Mouse (Mus musculus) 3134 (cell line): ENCODE measurements at regions not wholly inside any gene's neighbourhood (a gene's known extent, or its start where the extent isn't known, plus 50 kb on each side); places are given as distances from the start of the nearest gene placed in this dataset.
"Not testable (repeated sequence)": the region's sequence is repeated elsewhere in the genome, so short reads cannot be mapped to it uniquely, and the experiment has no call there.

Experiments
- DNase-seq: peaks from one replicate; pipeline ENCODE4 v3.0.0-alpha.2; 2011; ENCODE audit warnings: low spot score; ENCODE audit not compliant: insufficient read length; ENCODE audit errors: extremely low read depth

GRCm38 (mm10) chr12:98144464-98144863 is 114.8 kb downstream of the Galc start:
- no peak for DNase-seq

DNA sequence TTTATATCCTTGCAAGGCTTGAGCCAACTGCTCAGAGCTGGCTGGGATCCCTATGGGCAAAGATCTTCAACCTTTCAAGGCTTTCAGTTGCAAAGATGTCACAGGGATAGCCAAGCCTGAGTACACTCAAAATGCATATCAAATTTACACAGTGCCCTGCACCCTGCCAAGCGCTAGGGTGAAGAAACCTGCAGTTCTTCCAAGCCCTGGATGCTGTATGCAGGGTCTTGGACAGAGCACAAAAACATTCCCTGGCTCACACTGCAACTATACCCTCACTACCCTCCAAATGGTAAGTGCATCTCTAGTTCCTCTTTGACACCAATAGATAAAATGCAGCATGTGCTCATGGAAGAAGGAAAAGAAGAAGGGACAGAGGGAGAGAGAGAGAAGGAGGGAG is 116.1 kb downstream of the Galc start:
- no peak for DNase-seq

DNA sequence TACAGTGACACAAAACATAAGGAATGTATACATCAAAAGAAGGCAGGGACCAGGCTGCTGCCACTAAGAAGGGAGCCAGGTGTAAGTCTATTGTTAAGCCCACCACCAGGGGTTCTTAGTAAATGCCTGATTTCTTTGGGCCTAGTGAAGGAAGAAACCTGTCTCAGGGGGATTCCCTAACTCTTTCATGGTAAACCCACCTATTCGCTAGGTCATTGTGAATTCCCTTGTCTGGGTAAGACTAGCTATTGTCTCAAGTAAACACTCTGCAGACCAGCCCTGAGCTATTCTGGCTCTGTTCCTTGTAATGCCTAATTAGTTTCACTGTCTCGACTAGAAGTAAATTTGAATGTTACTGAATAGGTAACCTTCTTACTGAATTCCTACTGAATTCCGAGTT is 119.4 kb downstream of the Galc start:
- not testable (repeated sequence) for DNase-seq

GRCm38 (mm10) chr12:98131276-98131675 is 128.0 kb downstream of the Galc start:
- no peak for DNase-seq

GRCm38 (mm10) chr12:98123541-98123940 is 135.7 kb downstream of the Galc start:
- DNase-seq, result no peak

DNA sequence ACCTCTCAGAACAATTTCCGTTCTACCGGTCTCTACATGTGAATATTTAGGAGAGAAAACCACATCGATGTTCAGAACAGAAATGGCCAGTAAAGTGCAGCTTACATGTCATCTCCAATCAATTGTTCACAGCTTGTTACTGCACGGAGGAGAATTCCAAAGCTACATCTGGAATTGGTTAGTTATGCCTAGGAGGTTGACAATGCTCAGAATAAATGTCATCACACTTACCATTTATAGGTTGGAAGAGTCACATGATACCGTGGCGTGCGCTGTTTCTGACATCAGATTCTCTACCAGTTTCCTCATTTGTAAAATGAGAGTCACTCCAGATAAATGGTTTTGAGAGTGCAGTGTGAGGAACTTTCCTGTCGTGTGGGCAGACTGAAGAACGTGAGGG is 151.2 kb downstream of the Galc start:
- DNase-seq, result no peak

DNA sequence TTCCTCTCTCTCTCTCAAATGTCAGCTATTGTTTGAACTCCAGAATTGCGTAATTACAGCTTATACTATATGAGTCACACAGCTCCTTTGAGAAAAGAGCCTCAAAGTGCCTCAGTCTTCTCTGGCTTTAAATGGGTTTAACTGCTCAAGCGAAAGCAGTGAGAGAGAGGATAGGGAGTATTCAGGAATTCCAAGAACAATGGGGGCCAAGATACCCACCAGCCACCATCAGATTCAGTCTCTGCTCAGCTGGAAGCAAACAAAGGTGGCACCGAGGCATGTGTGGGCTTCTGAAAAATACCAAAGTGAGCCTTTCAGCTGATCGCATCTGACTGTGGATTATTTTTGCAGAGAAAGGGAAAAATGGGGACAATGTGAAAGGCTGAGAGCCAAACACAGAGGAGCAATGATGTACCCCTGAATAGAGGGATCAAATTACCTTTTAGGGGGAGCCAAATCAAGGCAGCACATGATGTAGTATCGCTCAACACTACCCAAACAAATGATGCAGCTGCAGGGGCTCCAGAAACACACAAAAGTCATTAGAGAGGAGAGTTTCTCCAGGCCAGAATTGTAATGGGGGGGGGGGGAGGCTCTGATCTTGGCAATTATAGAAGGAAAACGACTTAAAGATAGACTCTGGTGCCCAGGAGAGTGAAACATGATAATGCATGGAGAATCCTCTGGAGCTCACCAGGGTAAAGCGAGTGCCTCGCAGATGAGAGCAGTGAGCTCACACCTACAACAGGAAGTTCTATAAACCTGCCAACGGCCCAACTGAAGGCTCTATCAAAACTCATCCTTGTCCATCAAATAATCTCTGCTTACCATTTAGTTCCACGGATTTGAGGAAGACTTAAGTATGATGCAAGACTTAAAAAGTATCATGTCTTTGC is 152.2 kb downstream of the Galc start:
- no peak for DNase-seq

DNA sequence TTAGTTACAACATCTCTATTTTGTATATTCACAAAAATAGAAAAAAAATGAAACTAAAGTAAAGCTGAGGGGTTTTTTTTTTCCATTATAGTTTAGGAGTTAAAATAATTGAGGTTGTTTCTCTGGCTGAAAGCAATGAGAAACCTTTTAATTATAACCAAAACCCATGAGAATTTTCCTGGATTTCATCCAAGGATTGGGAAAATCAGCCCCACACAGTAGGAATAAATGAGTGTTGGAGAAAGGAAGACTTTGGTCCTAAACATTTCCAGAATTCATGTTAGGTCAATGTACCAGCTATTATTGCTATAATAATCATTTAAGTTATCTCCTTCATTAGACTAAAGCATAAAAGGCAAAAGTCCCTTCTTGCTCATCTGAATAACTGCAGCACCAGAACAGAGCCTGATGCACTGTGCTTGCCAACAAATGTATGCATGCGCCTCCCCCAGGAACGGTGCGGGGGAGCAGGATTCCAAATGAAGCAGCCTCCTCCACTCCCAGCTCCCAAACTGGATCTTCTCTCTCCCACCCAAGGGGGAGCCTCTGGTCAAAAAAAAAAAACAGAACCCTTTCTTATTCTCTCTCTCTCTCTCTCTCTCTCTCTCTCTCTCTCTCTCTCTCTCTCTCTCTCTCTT is 153.0 kb downstream of the Galc start:
- no peak for DNase-seq

- no peak for DNase-seq
Measured at GRCm38 (mm10) chr12:98105749-98106148, 153.5 kb downstream of the Galc start.

DNA sequence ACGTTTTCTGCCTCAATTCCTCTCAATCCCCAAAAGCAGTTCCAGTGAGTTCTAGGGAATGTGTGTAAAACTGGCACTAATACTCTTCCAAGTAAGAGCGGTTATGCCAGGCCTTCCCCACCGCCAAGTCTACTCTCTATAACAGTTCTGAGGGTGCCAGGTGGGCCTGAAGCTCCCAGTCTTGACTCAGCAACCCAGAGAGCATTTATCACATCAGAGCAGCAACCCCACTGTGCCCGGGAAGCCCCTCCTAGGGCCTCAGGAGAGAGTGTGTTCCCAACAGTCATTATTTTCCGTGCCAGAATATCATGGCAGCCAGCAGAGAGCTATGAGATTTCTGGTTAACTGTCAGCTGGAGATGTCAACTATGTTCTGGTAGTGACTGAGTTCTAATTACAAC is 169.1 kb downstream of the Galc start:
- no peak for DNase-seq

- no peak for DNase-seq
Measured at GRCm38 (mm10) chr12:98078351-98078750, 180.9 kb downstream of the Galc start.

DNA sequence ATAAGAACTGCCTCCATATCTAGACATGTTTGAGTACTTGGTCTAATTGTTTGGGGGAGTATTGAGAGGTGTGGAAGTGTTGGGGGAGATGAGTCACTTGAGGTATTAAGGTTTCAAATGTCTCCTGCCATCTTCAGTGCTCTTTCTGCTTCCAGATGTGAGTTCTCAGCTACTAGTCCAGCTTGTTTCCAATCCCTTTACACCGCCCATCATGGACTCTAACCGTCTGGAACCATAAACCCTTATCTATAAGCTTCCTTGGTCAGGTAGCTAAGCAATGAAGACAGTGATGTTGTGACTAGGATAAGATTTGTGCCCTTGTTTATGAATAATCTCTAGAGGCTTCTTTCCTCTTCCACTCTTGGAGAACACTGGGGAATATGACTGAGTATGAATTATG is 183.7 kb downstream of the Galc start:
- no peak for DNase-seq

- DNase-seq, result no peak
Measured at GRCm38 (mm10) chr12:98069110-98069509, 190.1 kb downstream of the Galc start.

GRCm38 (mm10) chr12:98059419-98060180 is 199.7 kb downstream of the Galc start:
- no peak for DNase-seq

DNA sequence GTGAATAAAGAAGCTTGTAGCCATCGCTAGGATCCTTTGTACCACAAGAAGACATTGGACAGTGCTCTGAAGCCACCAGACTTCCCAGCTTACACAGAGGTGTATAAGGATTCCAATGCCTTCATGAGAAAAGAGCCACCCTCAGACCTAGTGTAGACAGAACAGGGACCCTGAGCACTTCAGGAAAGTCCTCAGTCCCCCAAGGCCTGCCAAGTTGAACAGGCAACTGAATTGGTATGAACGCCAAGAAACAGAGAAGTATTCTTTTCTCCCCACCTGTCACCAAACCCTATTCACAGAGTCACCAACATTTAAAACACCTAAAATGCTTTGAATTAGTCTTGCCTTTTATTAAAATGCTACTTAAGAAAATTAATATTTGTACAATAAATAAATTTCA is 200.3 kb downstream of the Galc start:
- DNase-seq, result no peak

- no peak for DNase-seq
Measured at GRCm38 (mm10) chr12:98050934-98051333, 208.3 kb downstream of the Galc start.

DNA sequence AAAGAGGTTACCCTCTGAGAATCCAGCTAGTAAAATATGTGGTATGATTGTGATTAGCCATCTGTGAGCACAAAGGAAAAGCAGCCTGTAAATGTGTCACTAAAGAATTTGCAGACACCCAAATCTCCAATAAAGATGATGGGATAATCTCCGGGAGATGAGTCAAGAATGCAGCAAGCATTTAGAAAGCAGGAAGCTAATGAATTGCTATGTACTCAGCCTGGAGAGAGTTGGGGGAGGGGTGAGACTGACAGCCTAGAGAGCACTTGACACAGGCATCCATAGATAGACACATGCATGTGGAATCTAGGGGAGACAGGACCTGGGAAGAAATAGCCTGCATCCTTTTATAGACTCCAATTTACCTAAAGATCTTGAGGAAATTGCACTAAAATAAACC is 208.8 kb downstream of the Galc start:
- DNase-seq, result no peak

- DNase-seq, result no peak
Measured at GRCm38 (mm10) chr12:98050057-98050456, 209.2 kb downstream of the Galc start.

GRCm38 (mm10) chr12:98047765-98048164 is 211.5 kb downstream of the Galc start:
- no peak for DNase-seq

- DNase-seq, result no peak
Measured at GRCm38 (mm10) chr12:98046459-98047440, 212.5 kb downstream of the Galc start.
